Mouse (Mus musculus) embryonic facial prominence, embryonic 12.5 days (tissue): ENCODE results near the gene Ptov1. TPM values are rescaled to one million over a fixed set of nuclear protein-coding genes. Genes with fewer than 3 reads are reported as not detected.
A peak's percentile ranks its signal among the peaks of the same experiment; 100 is the strongest.
"Not testable (repeated sequence)": the region's sequence is repeated elsewhere in the genome, so short reads cannot be mapped to it uniquely, and the experiment has no call there.

Experiments used
- ATAC-seq: fragments of 200-750 bp; cut with Nextera tagmentation; 2 replicates; pipeline ENCODE4 v1.8.0; 2017; ENCODE audit not compliant: insufficient number of reproducible peaks, insufficient read depth, low FRiP score, low TSS enrichment
- H3K27ac ChIP-seq: fragments of 300-500 bp; sonication (generic); 2 replicates; pipeline ENCODE4 v1.5.1; 2016; ENCODE audit warnings: mild to moderate bottlenecking
- H3K27me3 ChIP-seq: fragments of 300-500 bp; sonication (generic); 2 replicates; pipeline ENCODE4 v1.6.1; 2016; ENCODE audit warnings: mild to moderate bottlenecking, moderate library complexity
- H3K36me3 ChIP-seq: fragments of 300-500 bp; sonication (generic); 2 replicates; pipeline ENCODE4 v1.6.1; 2016; ENCODE audit warnings: mild to moderate bottlenecking
- H3K4me1 ChIP-seq: fragments of 300-500 bp; sonication (generic); 2 replicates; pipeline ENCODE4 v1.6.1; 2016
- H3K4me2 ChIP-seq: fragments of 300-500 bp; sonication (generic); replicated peaks from 2 replicates; pipeline ENCODE4 v1.6.1; 2016; ENCODE audit warnings: mild to moderate bottlenecking, moderate library complexity
- H3K4me3 ChIP-seq: fragments of 300-500 bp; sonication (generic); 2 replicates; pipeline ENCODE4 v1.5.1; 2016; ENCODE audit warnings: mild to moderate bottlenecking
- H3K9ac ChIP-seq: fragments of 300-500 bp; sonication (generic); 2 replicates; pipeline ENCODE4 v1.6.1; 2016; ENCODE audit warnings: mild to moderate bottlenecking, moderate library complexity
- H3K9me3 ChIP-seq: fragments of 300-500 bp; sonication (generic); 2 replicates; pipeline ENCODE4 v1.6.1; 2016; ENCODE audit warnings: mild to moderate bottlenecking, moderate library complexity
- WGBS: fragments of 180-500 bp; shearing (Covaris S2); methylation state at CpG from one replicate; pipeline ENCODE4 v1.1.7; 2016; 5-methylcytosine and 5-hydroxymethylcytosine counted together
- polyA plus RNA-seq: library from polyadenylated mRNA; unstranded; fragments of >200 nt; fragmentation: Nextera tagmentation; extraction: Ambion mirVana; gene quantifications from 2 replicates; pipeline ENCODE4 v1.2.1, GENCODE M21; 2016

The Ptov1 gene
- polyA plus RNA-seq, 1 experiment from 2014 or later, result 696 TPM

- 86% methylated on average over 7 of the region's 7 CpGs for WGBS
- H3K4me3 ChIP-seq, result no peak overlapping the region
Observed at GRCm38 (mm10) chr7:44886964-44887363, 17.4 kb upstream of the Ptov1 start.

GRCm38 (mm10) chr7:44884637-44885036, 15.0 kb upstream of the Ptov1 start:
- no peaks in the 10 kb centered on the region for H3K4me1 ChIP-seq
- peaks cover 91% of the 10 kb centered on the region for H3K36me3 ChIP-seq
- H3K27me3 ChIP-seq, result no peaks in the 10 kb centered on the region
- no peak overlapping the region for H3K27ac ChIP-seq
- H3K9ac ChIP-seq, result no peak overlapping the region
- no peaks in the 10 kb centered on the region for H3K9me3 ChIP-seq
- ATAC-seq, result no peak
- WGBS, result 95% methylated on average over 5 of the region's 5 CpGs
- no peak overlapping the region for H3K4me3 ChIP-seq
- H3K4me2 ChIP-seq, result no peak overlapping the region

More at GRCm38 (mm10) chr7:44886964-44887363, 17.4 kb upstream of the Ptov1 start:
- no peak overlapping the region for H3K9ac ChIP-seq
- H3K4me2 ChIP-seq, result no peak overlapping the region
- no peak for ATAC-seq
- peaks cover 78% of the 10 kb centered on the region for H3K36me3 ChIP-seq
- no peaks in the 10 kb centered on the region for H3K9me3 ChIP-seq
- no peak overlapping the region for H3K27ac ChIP-seq
- H3K4me1 ChIP-seq, result peaks cover 13% of the 10 kb centered on the region
- no peaks in the 10 kb centered on the region for H3K27me3 ChIP-seq

GRCm38 (mm10) chr7:44883036-44883435, 13.4 kb upstream of the Ptov1 start:
- ATAC-seq, result no peak
- Histone ChIP-seq H3K9me3 (no peaks in the 10 kb centered on the region), H3K4me2 (no peak overlapping the region), H3K36me3 (peaks cover 91% of the 10 kb centered on the region), H3K4me1 (no peaks in the 10 kb centered on the region), H3K27me3 (no peaks in the 10 kb centered on the region), H3K4me3 (no peak overlapping the region), H3K9ac (no peak overlapping the region), H3K27ac (no peak overlapping the region)
- WGBS, result 89% methylated on average over 3 of the region's 3 CpGs

GRCm38 (mm10) chr7:44877833-44878232, 8.2 kb upstream of the Ptov1 start:
- Histone ChIP-seq H3K27me3 (no peaks in the 10 kb centered on the region), H3K9ac (no peak overlapping the region), H3K9me3 (no peaks in the 10 kb centered on the region), H3K36me3 (peaks cover 68% of the 10 kb centered on the region), H3K4me1 (no peaks in the 10 kb centered on the region), H3K4me3 (no peak overlapping the region), H3K27ac (no peak overlapping the region), H3K4me2 (no peak overlapping the region)
- 90% methylated on average over 14 of the region's 14 CpGs for WGBS
- ATAC-seq, result no peak

GRCm38 (mm10) chr7:44871774-44872173, 2.2 kb upstream of the Ptov1 start:
- 86% methylated on average over 2 of the region's 2 CpGs for WGBS
- not testable (repeated sequence) for H3K9me3 ChIP-seq, ATAC-seq, H3K4me2 ChIP-seq, H3K4me3 ChIP-seq, H3K27me3 ChIP-seq, H3K9ac ChIP-seq
- H3K27ac ChIP-seq, result 0 out of 2 replicates have a peak overlapping the region, but pooled peaks have one; percentile 11
- H3K4me1 ChIP-seq, result peaks cover 23% of the 10 kb centered on the region
- H3K36me3 ChIP-seq, result peaks cover 13% of the 10 kb centered on the region

GRCm38 (mm10) chr7:44871181-44871580, 1.6 kb upstream of the Ptov1 start:
- H3K4me1 ChIP-seq, result peaks cover 29% of the 10 kb centered on the region
- peaks cover 14% of the 10 kb centered on the region for H3K36me3 ChIP-seq
- no peaks in the 10 kb centered on the region for H3K27me3 ChIP-seq
- H3K4me3 ChIP-seq, result no peak overlapping the region
- no peak overlapping the region for H3K27ac ChIP-seq
- ATAC-seq, result no peak
- 80% methylated on average over 1 of the region's 1 CpGs for WGBS
- no peak overlapping the region for H3K4me2 ChIP-seq
- H3K9me3 ChIP-seq, result no peaks in the 10 kb centered on the region
- no peak overlapping the region for H3K9ac ChIP-seq

GRCm38 (mm10) chr7:44870614-44871013, 1.0 kb upstream of the Ptov1 start:
- peak overlapping the region; percentile 52 for H3K9ac ChIP-seq
- no peaks in the 10 kb centered on the region for H3K9me3 ChIP-seq
- H3K4me3 ChIP-seq, result peak overlapping the region; percentile 86
- H3K36me3 ChIP-seq, result peaks cover 17% of the 10 kb centered on the region
- H3K27ac ChIP-seq, result peak overlapping the region; percentile 100; the same call in 1 of the 2 replicates
- ATAC-seq, result no peak
- WGBS, result 82% methylated on average over 6 of the region's 6 CpGs
- peaks cover 34% of the 10 kb centered on the region for H3K4me1 ChIP-seq
- H3K4me2 ChIP-seq, result peak overlapping the region; percentile 95
- no peaks in the 10 kb centered on the region for H3K27me3 ChIP-seq

- Histone ChIP-seq H3K9ac (peak overlapping the region; percentile 99), H3K36me3 (peaks cover 32% of the 10 kb centered on the region), H3K9me3 (no peaks in the 10 kb centered on the region), H3K27me3 (no peaks in the 10 kb centered on the region), H3K27ac (peak overlapping the region; percentile 100), H3K4me3 (peak overlapping the region; percentile 86), H3K4me2 (peak overlapping the region; percentile 95), H3K4me1 (peaks cover 46% of the 10 kb centered on the region)
- 0 out of 2 replicates have a peak, but pooled peaks have one; percentile 24 for ATAC-seq
- WGBS, result under 1% methylated on average over 87 of the region's 108 CpGs
Observed at GRCm38 (mm10) chr7:44868919-44869696, 480 bp downstream of the Ptov1 start.

GRCm38 (mm10) chr7:44868465-44868864, 1.1 kb downstream of the Ptov1 start:
- H3K27me3 ChIP-seq, result no peaks in the 10 kb centered on the region
- H3K4me2 ChIP-seq, result peak overlapping the region; percentile 95
- peaks cover 46% of the 10 kb centered on the region for H3K4me1 ChIP-seq
- H3K4me3 ChIP-seq, result peak overlapping the region; percentile 86
- no peaks in the 10 kb centered on the region for H3K9me3 ChIP-seq
- peaks cover 38% of the 10 kb centered on the region for H3K36me3 ChIP-seq
- peak overlapping the region; percentile 100 for H3K27ac ChIP-seq
- ATAC-seq, result no peak
- H3K9ac ChIP-seq, result peak overlapping the region; percentile 99
- 7% methylated on average over 16 of the region's 16 CpGs for WGBS

- ATAC-seq, result no peak
- Histone ChIP-seq H3K27ac (no peak overlapping the region), H3K9ac (peak overlapping the region; percentile 99), H3K4me2 (peak overlapping the region; percentile 95), H3K4me1 (peaks cover 46% of the 10 kb centered on the region), H3K36me3 (peaks cover 45% of the 10 kb centered on the region), H3K27me3 (no peaks in the 10 kb centered on the region), H3K4me3 (peak overlapping the region; percentile 86), H3K9me3 (no peaks in the 10 kb centered on the region)
- 46% methylated on average over 9 of the region's 9 CpGs for WGBS
Observed at GRCm38 (mm10) chr7:44867802-44868201, 1.8 kb downstream of the Ptov1 start.

GRCm38 (mm10) chr7:44867010-44867702, 2.4 kb downstream of the Ptov1 start:
- no peaks in the 10 kb centered on the region for H3K9me3 ChIP-seq
- WGBS, result 73% methylated on average over 19 of the region's 19 CpGs
- H3K9ac ChIP-seq, result peak overlapping the region; percentile 99
- H3K4me1 ChIP-seq, result peaks cover 46% of the 10 kb centered on the region
- ATAC-seq, result no peak
- H3K27ac ChIP-seq, result no peak overlapping the region
- H3K4me2 ChIP-seq, result peak overlapping the region; percentile 95
- peaks cover 51% of the 10 kb centered on the region for H3K36me3 ChIP-seq
- no peaks in the 10 kb centered on the region for H3K27me3 ChIP-seq
- H3K4me3 ChIP-seq, result peak overlapping the region; percentile 86
